25 mouse cellular contexts compared by ENCODE assay signal in the genomic region with DNA sequence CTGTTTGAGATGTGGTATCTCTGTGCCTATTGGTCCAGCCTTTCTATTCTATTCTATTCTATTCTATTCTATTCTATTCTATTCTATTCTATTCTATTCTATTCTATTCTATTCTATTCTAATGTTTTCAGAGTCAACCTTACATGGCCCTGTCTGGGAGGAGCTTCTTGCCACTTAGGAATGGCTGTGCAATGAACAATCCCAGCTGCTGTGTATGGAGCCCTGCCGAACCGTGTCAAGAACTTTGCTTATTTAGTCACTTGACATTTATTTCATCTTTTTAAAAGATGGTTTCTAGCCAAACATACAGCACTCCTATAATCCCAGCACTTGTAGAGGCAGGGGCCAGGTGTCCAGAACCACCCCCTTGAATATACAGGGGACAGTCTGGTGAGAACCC. TPM values are rescaled to one million over a fixed set of nuclear protein-coding genes. Genes with fewer than 3 reads are reported as not detected.
DNase-seq lines count a peak whose midpoint lies in the region; ATAC-seq and TF ChIP-seq lines count a peak whose summit lies in the region.
"Had no signal": no experiment of that assay in that cellular context is flagged by ENCODE, and none has a peak within 500 bp of the region (broad histone marks: within the 10 kb centered on the region; RNA-seq: fewer than 3 reads in every experiment).

No protein-coding gene starts in this region.

- no peak overlapping the region for H3K27ac ChIP-seq in intestine, embryonic 14.5 days (ENCODE audit: low read depth)
- H3K27ac ChIP-seq in intestine, postnatal 0 days (ENCODE audit: low read depth, low read length) = no peak overlapping the region
- H3K27ac ChIP-seq in kidney, embryonic 14.5 days (ENCODE audit: low read depth, low read length) = no peak overlapping the region
- H3K27ac ChIP-seq: embryonic facial prominence, embryonic 12.5 days; forebrain, embryonic 15.5 days; heart, embryonic 10.5 days; hindbrain, embryonic 10.5 days had no signal

- H3K9ac ChIP-seq in intestine, embryonic 14.5 days (ENCODE audit: low read length) = no peak overlapping the region
- H3K9ac ChIP-seq in intestine, postnatal 0 days (ENCODE audit: low read depth, low read length) = no peak overlapping the region
- H3K9ac ChIP-seq in kidney, embryonic 14.5 days (ENCODE audit: low read depth, low read length) = no peak overlapping the region
- H3K9ac ChIP-seq: embryonic facial prominence, embryonic 12.5 days; forebrain, embryonic 15.5 days had no signal

- H3K36me3 ChIP-seq in intestine, embryonic 14.5 days (ENCODE audit: control insufficient read depth, insufficient read depth, low read length) = no peaks in the 10 kb centered on the region
- H3K36me3 ChIP-seq in intestine, postnatal 0 days (ENCODE audit: control insufficient read depth, insufficient read depth) = no peaks in the 10 kb centered on the region
- no peaks in the 10 kb centered on the region for H3K36me3 ChIP-seq in kidney, embryonic 14.5 days (ENCODE audit: control insufficient read depth, insufficient read depth, low read length)
- H3K36me3 ChIP-seq: embryonic facial prominence, embryonic 12.5 days; forebrain, embryonic 15.5 days; heart, embryonic 10.5 days; hindbrain, embryonic 10.5 days had no signal

- no peak overlapping the region for H3K4me3 ChIP-seq in intestine, embryonic 14.5 days (ENCODE audit: low read depth, low read length)
- H3K4me3 ChIP-seq in intestine, postnatal 0 days (ENCODE audit: low read depth, low read length) = no peak overlapping the region
- no peak overlapping the region for H3K4me3 ChIP-seq in kidney, embryonic 14.5 days (ENCODE audit: low read length)
- H3K4me3 ChIP-seq: embryonic facial prominence, embryonic 12.5 days; forebrain, embryonic 15.5 days; heart, embryonic 10.5 days; hindbrain, embryonic 10.5 days had no signal

- no peak for DNase-seq in intestine, embryonic 14.5 days (ENCODE audit: low spot score)
- DNase-seq in kidney, postnatal 10 days = peak; percentile 70
- peak; percentile 49 for DNase-seq in urinary bladder, postnatal 14 days (ENCODE audit: low spot score)
- no peak for DNase-seq in urinary bladder, postnatal 25 days (ENCODE audit: low spot score)
- DNase-seq in gastrocnemius, postnatal 10 days = no peak
- DNase-seq in adrenal gland, adult 2 months = no peak
- DNase-seq: adrenal gland, postnatal 14 days; cerebellum, adult 11-12 months; cerebellum, adult 9-10 months; cerebellum, postnatal 25 days; heart, postnatal 10 days had no signal

- WGBS in intestine, embryonic 14.5 days = 27% methylated on average over 2 of the region's 2 CpGs
- 41% methylated on average over 2 of the region's 2 CpGs for WGBS in intestine, postnatal 0 days
- WGBS in kidney, embryonic 14.5 days = 35% methylated on average over 2 of the region's 2 CpGs

- no peaks in the 10 kb centered on the region for H3K27me3 ChIP-seq in intestine, embryonic 14.5 days (replicated peaks; ENCODE audit: control insufficient read depth, insufficient read depth, low read length)
- H3K27me3 ChIP-seq in intestine, postnatal 0 days (replicated peaks; ENCODE audit: control insufficient read depth, insufficient read depth, low read length) = peaks cover 3% of the 10 kb centered on the region; the same call in 1 of the 2 replicates
- H3K27me3 ChIP-seq in kidney, embryonic 14.5 days (ENCODE audit: control insufficient read depth, insufficient read depth, low read length) = no peaks in the 10 kb centered on the region
- H3K27me3 ChIP-seq: forebrain, embryonic 15.5 days had no signal

- no peak overlapping the region for H3K4me2 ChIP-seq in intestine, embryonic 14.5 days (ENCODE audit: low read length)
- no peak overlapping the region for H3K4me2 ChIP-seq in intestine, postnatal 0 days (replicated peaks; ENCODE audit: low read depth)
- no peak overlapping the region for H3K4me2 ChIP-seq in kidney, embryonic 14.5 days (replicated peaks; ENCODE audit: low read depth, low read length)
- H3K4me2 ChIP-seq: embryonic facial prominence, embryonic 12.5 days; forebrain, embryonic 15.5 days had no signal

- no peaks in the 10 kb centered on the region for H3K9me3 ChIP-seq in intestine, embryonic 14.5 days (ENCODE audit: control insufficient read depth, low read length)
- no peaks in the 10 kb centered on the region for H3K9me3 ChIP-seq in intestine, postnatal 0 days (ENCODE audit: control insufficient read depth)
- H3K9me3 ChIP-seq in kidney, embryonic 14.5 days (ENCODE audit: control insufficient read depth, low read length) = no peaks in the 10 kb centered on the region
- H3K9me3 ChIP-seq: embryonic facial prominence, embryonic 12.5 days; forebrain, embryonic 15.5 days; heart, embryonic 10.5 days; hindbrain, embryonic 10.5 days had no signal

- TF ChIP-seq CTCF in intestine, postnatal 0 days (IDR thresholded peaks at IDR 0.05; ENCODE audit: low read depth) = no peak

- ATAC-seq in intestine, embryonic 14.5 days (replicated peaks; ENCODE audit: low FRiP score, low TSS enrichment, low read depth) = 0 out of 2 replicates have a peak, but pooled peaks have one; percentile 13
- ATAC-seq in intestine, postnatal 0 days = no peak
- no peak for ATAC-seq in kidney, embryonic 14.5 days (ENCODE audit: low FRiP score, low TSS enrichment)
- ATAC-seq: forebrain, embryonic 15.5 days had no signal

- 0 out of 2 replicates have a peak, but pooled peaks cover 2% of the 10 kb centered on the region for H3K4me1 ChIP-seq in intestine, embryonic 14.5 days (replicated peaks; ENCODE audit: control insufficient read depth, insufficient read depth, low read length)
- H3K4me1 ChIP-seq in intestine, postnatal 0 days (replicated peaks; ENCODE audit: control insufficient read depth, insufficient read depth, low read length) = no peaks in the 10 kb centered on the region
- 0 out of 2 replicates have a peak, but pooled peaks cover 4% of the 10 kb centered on the region for H3K4me1 ChIP-seq in kidney, embryonic 14.5 days (ENCODE audit: control insufficient read depth, insufficient read depth, low read length)
- H3K4me1 ChIP-seq: embryonic facial prominence, embryonic 12.5 days; forebrain, embryonic 15.5 days had no signal

RNA-seq across cellular contexts. Expression of gene Socs1, which starts 21.0 kb away (rescaled TPM):
- polyA plus RNA-seq in intestine, embryonic 14.5 days (2014; fragmentation: Nextera tagmentation; extraction: Ambion mirVana) = 5.6 and 6.1 TPM in 2 replicates
- polyA plus RNA-seq in intestine, postnatal 0 days (2015; fragmentation: Nextera tagmentation; extraction: Ambion mirVana) = 3.8 and 4.0 TPM in 2 replicates
- polyA plus RNA-seq in kidney, embryonic 14.5 days (2014; fragmentation: Nextera tagmentation; extraction: Ambion mirVana) = 6.3 and 7.2 TPM in 2 replicates
- total RNA-seq in gastrocnemius, postnatal 10 days (2021) = 1 to 10 TPM; 1.1 to 2.2 TPM
- total RNA-seq in adrenal gland, adult 2 months (2021) = 1 to 10 TPM; 3.0 to 3.8 TPM
- 32.1 and 38.2 TPM in 2 replicates for polyA plus RNA-seq in adrenal gland, adult 2 months (2012; rRNA removed)

RNA-seq across cellular contexts. Expression of gene Tnp2, which starts 24.1 kb away (rescaled TPM):
- polyA plus RNA-seq in intestine, embryonic 14.5 days (2014; fragmentation: Nextera tagmentation; extraction: Ambion mirVana) = not detected in 2 replicates
- polyA plus RNA-seq in intestine, postnatal 0 days (2015; fragmentation: Nextera tagmentation; extraction: Ambion mirVana) = not detected in 2 replicates
- polyA plus RNA-seq in kidney, embryonic 14.5 days (2014; fragmentation: Nextera tagmentation; extraction: Ambion mirVana) = not detected in 2 replicates
- total RNA-seq in gastrocnemius, postnatal 10 days (2021) = not detected
- not detected for total RNA-seq in adrenal gland, adult 2 months (2021)
- not detected in 2 replicates for polyA plus RNA-seq in adrenal gland, adult 2 months (2012; rRNA removed)
- total RNA-seq: adrenal gland, postnatal 14 days; gastrocnemius, adult 8-10 months; gastrocnemius, postnatal 4 days; heart, adult 18-20 months; heart, postnatal 10 days; MEL had no signal
- polyA plus RNA-seq: C2C12; cortical plate, adult 2 months; embryonic facial prominence, embryonic 12.5 days; forebrain, embryonic 11.5 days; forebrain, embryonic 15.5 days; heart, embryonic 10.5 days; heart, embryonic 14.5 days; hindbrain, embryonic 10.5 days had no signal

RNA-seq across cellular contexts. Expression of gene Prm3, which starts 26.4 kb away (rescaled TPM):
- polyA plus RNA-seq in intestine, embryonic 14.5 days (2014; fragmentation: Nextera tagmentation; extraction: Ambion mirVana) = not detected in 2 replicates
- not detected in 2 replicates for polyA plus RNA-seq in intestine, postnatal 0 days (2015; fragmentation: Nextera tagmentation; extraction: Ambion mirVana)
- polyA plus RNA-seq in kidney, embryonic 14.5 days (2014; fragmentation: Nextera tagmentation; extraction: Ambion mirVana) = not detected in 2 replicates
- not detected for total RNA-seq in gastrocnemius, postnatal 10 days (2021)
- total RNA-seq in adrenal gland, adult 2 months (2021) = not detected
- polyA plus RNA-seq in adrenal gland, adult 2 months (2012; rRNA removed) = not detected in 2 replicates
- total RNA-seq: adrenal gland, postnatal 14 days; gastrocnemius, adult 8-10 months; gastrocnemius, postnatal 4 days; heart, adult 18-20 months; heart, postnatal 10 days; MEL had no signal
- polyA plus RNA-seq: C2C12; cortical plate, adult 2 months; embryonic facial prominence, embryonic 12.5 days; forebrain, embryonic 11.5 days; forebrain, embryonic 15.5 days; heart, embryonic 10.5 days; heart, embryonic 14.5 days; hindbrain, embryonic 10.5 days had no signal

RNA-seq across cellular contexts. Expression of gene Prm2, which starts 31.6 kb away (rescaled TPM):
- polyA plus RNA-seq in intestine, embryonic 14.5 days (2014; fragmentation: Nextera tagmentation; extraction: Ambion mirVana) = not detected in 2 replicates
- not detected in 2 replicates for polyA plus RNA-seq in intestine, postnatal 0 days (2015; fragmentation: Nextera tagmentation; extraction: Ambion mirVana)
- not detected in 2 replicates for polyA plus RNA-seq in kidney, embryonic 14.5 days (2014; fragmentation: Nextera tagmentation; extraction: Ambion mirVana)
- not detected for total RNA-seq in gastrocnemius, postnatal 10 days (2021)
- total RNA-seq in adrenal gland, adult 2 months (2021) = not detected
- 0.19 TPM in 1 of 2 replicates, not detected in the other for polyA plus RNA-seq in adrenal gland, adult 2 months (2012; rRNA removed)
- total RNA-seq: adrenal gland, postnatal 14 days; gastrocnemius, adult 8-10 months; gastrocnemius, postnatal 4 days; heart, adult 18-20 months; heart, postnatal 10 days; MEL had no signal
- polyA plus RNA-seq: C2C12; cortical plate, adult 2 months; embryonic facial prominence, embryonic 12.5 days; forebrain, embryonic 11.5 days; forebrain, embryonic 15.5 days; heart, embryonic 10.5 days; heart, embryonic 14.5 days; hindbrain, embryonic 10.5 days had no signal

RNA-seq across cellular contexts. Expression of gene Prm1, which starts 41.3 kb away (rescaled TPM):
- polyA plus RNA-seq in intestine, embryonic 14.5 days (2014; fragmentation: Nextera tagmentation; extraction: Ambion mirVana) = not detected in 2 replicates
- polyA plus RNA-seq in intestine, postnatal 0 days (2015; fragmentation: Nextera tagmentation; extraction: Ambion mirVana) = not detected in 2 replicates
- not detected in 2 replicates for polyA plus RNA-seq in kidney, embryonic 14.5 days (2014; fragmentation: Nextera tagmentation; extraction: Ambion mirVana)
- total RNA-seq in gastrocnemius, postnatal 10 days (2021) = not detected
- not detected for total RNA-seq in adrenal gland, adult 2 months (2021)
- not detected in 2 replicates for polyA plus RNA-seq in adrenal gland, adult 2 months (2012; rRNA removed)
- total RNA-seq: adrenal gland, postnatal 14 days; gastrocnemius, adult 8-10 months; gastrocnemius, postnatal 4 days; heart, adult 18-20 months; heart, postnatal 10 days; MEL had no signal
- polyA plus RNA-seq: C2C12; cortical plate, adult 2 months; embryonic facial prominence, embryonic 12.5 days; forebrain, embryonic 11.5 days; forebrain, embryonic 15.5 days; heart, embryonic 10.5 days; heart, embryonic 14.5 days; hindbrain, embryonic 10.5 days had no signal

Comparison
In these comparisons a context has a peak if more than half of its experiments do, and no peak if none do; other contexts are left out.
1. DNase-seq: peak in kidney, postnatal 10 days (single experiment) and urinary bladder, postnatal 14 days (single experiment); none in intestine, embryonic 14.5 days (single experiment), urinary bladder, postnatal 25 days (single experiment), gastrocnemius, postnatal 10 days (single experiment) and adrenal gland, adult 2 months (single experiment).